Mouse (Mus musculus) left cerebral cortex, adult 11 months (tissue): Measurements from ENCODE around the gene Arhgap23.
A peak's percentile ranks its signal among the peaks of the same experiment; 100 is the strongest.

Experiments
- DNase-seq: peaks from one replicate; pipeline ENCODE4 v3.0.0; 2022; ENCODE audit warnings: low spot score

Arhgap23 gene

GRCm38 (mm10) chr11:97415330-97415711, at the start of gene Arhgap23:
TSS of gene Arhgap23 (plus strand) at chr11:97415533.
- no peak for DNase-seq

GRCm38 (mm10) chr11:97365556-97365955, 49.8 kb upstream of the Arhgap23 start:
- DNase-seq, result no peak

- DNase-seq, result no peak
These were observed 46.8 kb upstream of the Arhgap23 start for GRCm38 (mm10) chr11:97368501-97368900.

DNA sequence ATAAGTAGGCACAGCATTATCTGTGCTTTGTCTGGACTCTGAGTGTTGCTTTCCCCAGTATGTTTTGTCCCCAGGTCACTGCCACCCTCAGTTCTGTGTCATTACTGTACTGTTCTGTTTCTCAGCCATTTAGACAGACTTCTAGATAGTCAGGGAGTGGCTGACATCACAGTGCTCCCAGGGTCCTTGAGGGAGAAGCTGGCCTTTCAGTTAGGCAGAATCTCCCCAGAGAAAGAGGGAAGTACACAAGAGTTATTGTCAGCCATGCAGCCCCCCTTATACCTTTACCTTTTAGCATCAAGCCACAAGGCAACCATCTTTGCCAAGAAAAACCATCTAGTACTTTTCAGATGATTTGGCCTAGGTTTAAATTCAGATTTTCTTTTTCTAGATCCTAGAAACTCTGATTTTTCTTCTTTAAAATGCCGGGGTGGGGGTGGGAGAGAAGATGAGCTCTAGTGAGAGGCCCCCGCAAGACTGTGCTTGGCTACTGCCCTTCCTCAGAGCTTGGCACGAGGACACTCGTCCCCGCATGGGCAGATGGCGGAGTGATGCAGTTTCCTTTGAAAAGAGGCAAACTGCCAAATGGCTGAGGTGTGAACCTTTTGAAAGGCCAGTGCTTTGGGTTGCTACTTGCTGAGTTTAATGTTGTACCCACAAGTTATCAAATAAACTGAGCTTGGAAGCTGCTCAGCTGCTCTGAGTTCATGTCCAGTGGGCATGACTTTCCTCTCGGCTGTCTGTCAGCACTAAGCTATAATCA, 44.8 kb upstream of the Arhgap23 start:
- no peak for DNase-seq

GRCm38 (mm10) chr11:97372159-97372864, 43.0 kb upstream of the Arhgap23 start:
- DNase-seq, result no peak

- DNase-seq, result no peak
These were observed 41.9 kb upstream of the Arhgap23 start for GRCm38 (mm10) chr11:97373402-97373801.

GRCm38 (mm10) chr11:97380036-97380435, 35.3 kb upstream of the Arhgap23 start:
- no peak for DNase-seq

GRCm38 (mm10) chr11:97383017-97383416, 32.3 kb upstream of the Arhgap23 start:
- no peak for DNase-seq

DNA sequence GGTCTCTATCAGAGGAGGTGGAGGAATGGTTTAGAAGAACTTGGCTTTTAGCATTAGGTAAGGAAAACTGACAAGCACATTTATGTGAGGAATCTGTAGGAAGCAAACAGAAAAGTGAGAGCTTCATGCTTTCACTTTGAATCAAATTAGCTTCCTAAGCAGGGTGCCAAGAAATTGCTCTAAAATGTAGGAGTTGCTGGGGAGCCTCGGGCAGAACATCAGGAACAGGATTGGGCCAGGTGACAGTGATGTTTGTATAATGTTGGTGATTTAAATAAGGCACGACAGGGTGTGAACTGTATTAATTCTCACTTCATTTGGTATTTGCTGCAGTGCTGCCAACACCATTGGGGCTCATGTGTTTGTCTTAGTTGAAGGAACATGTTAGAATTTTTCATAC, 31.6 kb upstream of the Arhgap23 start:
- no peak for DNase-seq

DNA sequence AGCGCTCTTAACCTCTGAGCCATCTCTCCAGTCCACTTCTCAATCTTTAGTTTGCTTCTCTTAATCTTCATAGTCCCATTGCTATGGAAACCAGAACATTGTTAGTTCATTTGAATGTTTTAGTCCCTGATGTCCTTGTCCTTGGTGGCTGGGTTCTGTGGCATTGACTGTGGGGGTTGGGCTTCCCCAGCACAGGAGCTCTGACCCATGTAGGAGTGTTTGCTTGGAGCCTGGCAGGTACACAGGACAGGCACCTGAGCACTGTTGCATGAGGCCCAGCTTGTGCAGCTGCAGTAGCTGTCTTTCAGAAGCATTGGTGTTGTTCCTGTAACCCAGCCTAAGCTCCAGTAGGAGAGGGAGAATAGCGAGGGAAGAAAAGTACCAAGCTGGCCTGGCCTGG, 27.5 kb upstream of the Arhgap23 start:
- DNase-seq, result no peak

DNA sequence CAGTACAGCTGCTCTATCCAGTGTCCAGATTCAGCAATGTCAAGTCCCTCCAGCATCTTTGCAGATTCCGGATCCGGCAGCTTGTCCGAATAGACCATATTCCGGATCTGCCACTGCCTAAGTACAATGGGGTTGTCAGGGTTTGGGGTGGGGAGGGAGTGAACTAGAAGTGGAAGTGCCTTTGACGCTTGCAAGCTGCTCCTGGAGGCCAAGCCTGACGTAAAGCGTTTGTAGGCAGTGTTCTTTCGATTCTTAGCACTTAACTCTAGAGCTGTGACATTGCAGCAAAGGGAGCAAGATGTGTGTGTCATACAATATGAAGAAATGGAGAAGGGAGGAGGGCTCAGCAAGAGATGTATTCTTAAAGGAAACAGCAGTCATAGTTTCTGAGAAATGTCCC, 26.2 kb upstream of the Arhgap23 start:
- DNase-seq, result no peak

DNA sequence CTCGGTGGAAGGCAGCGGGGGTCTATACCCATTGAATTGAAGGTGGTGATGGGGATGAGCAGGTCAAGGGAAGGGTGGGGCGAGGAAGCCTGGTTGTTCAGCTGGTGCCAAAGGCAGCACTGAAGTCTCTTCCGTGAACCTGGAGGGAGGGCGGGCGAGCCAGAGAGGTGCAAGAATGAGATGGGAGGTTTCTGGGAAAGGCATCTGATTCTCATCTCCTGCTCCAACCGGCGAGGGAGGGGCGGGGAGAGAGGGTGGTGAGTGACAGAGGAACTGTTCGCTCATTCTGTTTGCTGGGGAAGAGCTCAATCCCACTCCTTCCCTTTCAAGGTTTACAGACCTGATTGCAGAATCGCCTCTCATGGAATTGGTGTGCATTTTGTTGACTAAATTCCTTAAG, 21.7 kb upstream of the Arhgap23 start:
- DNase-seq, result no peak

DNA sequence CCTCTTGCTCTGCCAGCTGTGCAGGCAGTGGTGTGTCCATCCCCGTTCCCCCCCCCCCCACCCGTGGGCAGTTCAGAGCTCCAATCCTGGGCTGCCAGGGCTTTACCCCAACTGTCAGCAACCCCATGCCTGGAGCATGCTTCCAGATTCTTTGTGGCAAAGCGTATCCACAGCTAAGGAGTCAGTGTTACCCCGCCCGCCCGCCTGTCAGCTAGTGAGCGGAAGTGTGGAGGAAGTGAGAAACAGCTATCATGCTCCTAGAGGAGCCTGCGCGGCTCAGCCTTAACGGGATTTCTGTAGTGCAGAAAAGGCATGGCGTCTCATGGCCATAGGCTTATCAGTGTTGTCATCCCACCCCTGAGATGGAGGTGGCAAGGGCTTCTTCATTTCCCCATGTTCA, 21.2 kb upstream of the Arhgap23 start:
- no peak for DNase-seq

- DNase-seq, result no peak
These were observed 16.8 kb upstream of the Arhgap23 start for GRCm38 (mm10) chr11:97398506-97398905.

DNA sequence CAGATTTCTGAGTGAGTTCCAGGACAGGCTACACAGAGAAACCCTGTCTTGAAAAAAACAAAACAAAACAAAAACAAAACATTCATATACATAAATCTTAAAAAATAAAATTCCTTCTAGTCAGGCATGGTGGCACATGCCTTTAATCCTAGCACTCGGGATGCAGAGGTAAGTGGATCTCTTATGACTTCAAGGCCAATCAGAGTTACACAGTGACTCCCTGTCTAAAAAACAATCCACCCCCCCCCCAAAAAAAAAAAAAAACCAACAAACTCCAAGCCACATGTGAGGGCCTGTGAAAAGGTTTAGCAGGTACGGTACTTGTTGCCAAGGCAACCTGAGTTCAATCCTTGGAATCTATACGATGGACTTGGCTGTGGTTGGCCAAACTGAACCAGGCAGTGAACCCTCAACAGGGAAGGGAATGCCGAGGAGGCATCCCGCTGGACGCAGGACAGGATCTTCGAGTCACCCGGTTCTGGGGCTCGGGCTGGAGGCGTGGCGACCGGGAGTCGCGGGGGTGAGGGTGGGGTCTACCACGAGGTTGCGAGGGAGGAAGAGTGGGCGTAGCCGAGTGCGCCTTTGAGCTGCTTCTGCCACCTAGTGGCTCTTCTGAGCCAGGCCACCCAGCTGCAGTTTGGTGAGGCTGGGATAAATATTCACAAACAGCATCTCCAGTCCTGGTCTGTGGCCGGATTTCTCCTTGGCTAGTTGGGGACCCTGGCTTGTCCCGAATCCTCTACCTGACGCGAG, 15.2 kb upstream of the Arhgap23 start:
- peak; percentile 73 for DNase-seq

GRCm38 (mm10) chr11:97401082-97401481, 14.3 kb upstream of the Arhgap23 start:
- DNase-seq, result no peak

DNA sequence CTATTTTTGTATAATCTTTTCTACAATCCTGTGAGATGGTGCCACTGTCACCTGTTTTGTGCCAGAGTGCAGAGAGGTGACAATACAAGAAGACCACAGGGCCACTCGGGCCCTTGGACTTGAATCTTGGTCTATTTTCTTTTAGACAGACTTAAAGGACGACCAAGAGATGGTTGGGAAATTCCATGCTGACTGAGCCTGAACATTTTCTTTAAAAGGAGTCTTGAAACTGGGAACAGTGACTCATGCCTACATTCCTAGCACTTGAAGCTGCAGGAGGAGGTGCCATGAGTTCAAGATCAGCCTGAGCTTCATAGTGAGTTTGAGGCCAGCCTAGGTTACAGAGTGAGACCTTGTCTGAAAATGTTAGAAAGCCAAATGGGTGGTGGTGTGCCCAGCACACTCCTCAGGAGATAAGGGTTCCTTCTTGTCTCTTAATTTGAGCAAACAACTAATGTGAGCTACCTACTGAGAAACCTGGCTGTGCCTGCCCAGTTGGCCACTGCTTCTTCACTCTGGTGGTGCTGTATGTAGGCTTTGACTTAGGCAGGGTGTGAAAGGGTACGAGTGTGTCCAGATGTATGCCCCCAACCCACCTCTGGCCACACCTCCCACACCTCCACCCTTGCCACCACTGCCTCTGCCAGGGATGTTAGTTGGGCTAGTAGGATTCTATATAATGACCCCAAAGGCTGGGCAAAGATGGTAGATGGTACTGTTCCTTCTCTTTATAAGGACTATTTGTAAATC, 13.5 kb upstream of the Arhgap23 start:
- DNase-seq, result no peak

DNA sequence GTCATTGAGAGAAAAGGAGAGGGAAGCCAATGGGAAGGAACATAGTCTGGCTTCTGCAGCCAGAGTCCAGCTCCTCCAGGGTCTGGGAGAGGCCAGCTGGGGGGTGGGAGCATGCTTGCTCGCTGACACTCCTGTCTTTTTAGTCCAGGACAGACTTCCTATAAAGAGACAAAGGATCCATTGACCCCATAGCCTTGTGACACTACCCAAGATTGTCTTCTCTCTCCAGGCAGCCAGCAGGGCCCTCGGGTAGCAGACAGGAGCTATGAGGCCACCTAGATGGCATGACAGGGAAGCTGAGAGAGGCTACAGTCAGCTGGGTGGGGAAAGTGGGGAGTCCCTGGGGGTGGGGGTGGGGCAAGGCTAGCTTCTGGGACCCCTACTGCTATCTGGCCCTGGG, 12.6 kb upstream of the Arhgap23 start:
- DNase-seq, result no peak

- no peak for DNase-seq
These were observed 11.6 kb upstream of the Arhgap23 start for GRCm38 (mm10) chr11:97403614-97404183.

DNA sequence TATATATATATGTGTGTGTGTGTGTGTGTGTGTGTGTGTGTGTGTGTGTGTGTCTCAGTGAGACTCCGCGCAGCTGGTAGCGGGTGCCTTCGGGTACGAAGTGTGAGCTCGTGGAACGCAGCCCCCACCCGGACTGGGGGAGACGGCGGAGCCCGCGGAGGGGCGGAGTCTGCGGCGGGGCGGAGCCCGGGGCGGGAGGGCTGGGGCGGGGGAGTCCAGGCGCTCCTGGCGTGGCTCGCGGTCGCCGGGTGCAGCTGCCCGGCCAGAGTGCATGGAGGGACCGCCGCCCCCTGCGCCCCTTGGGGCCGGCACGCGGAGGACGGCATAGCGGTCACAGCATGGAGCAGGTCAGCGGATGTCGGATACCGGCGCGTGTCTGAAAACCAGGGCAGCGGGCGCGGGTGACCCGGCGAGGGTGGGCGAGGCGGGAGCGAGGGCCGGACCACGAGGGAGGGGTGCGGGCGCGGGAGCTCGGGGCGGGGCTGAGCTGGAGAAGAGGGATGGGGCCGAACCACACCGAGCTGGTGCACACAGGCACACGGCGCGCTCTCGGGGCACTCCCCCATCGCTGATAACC, 11.1 kb upstream of the Arhgap23 start:
- DNase-seq, result no peak

DNA sequence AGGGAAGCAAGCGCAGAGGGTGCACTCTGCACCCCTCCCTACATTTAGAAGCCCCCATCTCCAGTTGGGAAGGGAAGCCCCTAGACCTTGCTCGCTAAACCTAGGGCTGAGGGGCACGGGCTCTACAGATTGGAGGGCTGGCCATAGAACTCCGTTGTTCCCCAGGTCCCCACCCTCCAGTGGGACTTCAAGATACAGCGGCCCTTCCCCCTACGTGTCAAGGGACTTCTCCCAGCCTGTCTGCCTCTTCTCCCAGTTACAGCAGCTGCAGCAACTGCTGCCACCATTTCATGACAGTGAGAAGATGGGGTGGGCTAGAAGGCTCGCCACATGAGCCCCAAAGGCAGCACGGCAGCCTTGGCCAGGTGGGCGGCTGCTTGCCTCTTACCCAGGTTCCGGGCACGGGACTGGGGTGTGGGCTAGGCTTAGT, 10.6 kb upstream of the Arhgap23 start:
- no peak for DNase-seq
